Mouse (Mus musculus) Patski (cell line): ENCODE measurements around the gene Stard13. TPM values are rescaled to one million over a fixed set of nuclear protein-coding genes. Genes with fewer than 3 reads are reported as not detected.

Experiments
- ATAC-seq: fragments of 100-300 bp; one replicate; pipeline ENCODE4 v1.8.0; 2021
- CTCF ChIA-PET: fragments of 350-600 bp; sonication (Branson Sonifier 250); formaldehyde crosslinking; loops from one replicate; lab custom pipeline; 2022; ENCODE audit warnings: inconsistent platforms; lab: Charles Lee
- POLR2A ChIA-PET: fragments of 350-600 bp; sonication (Branson Sonifier 250); formaldehyde crosslinking; loops from one replicate; lab custom pipeline; 2022; ENCODE audit warnings: antibody characterized with exemption, inconsistent platforms; lab: Charles Lee
- DNase-seq: peaks from one replicate; pipeline ENCODE4 v3.0.0-alpha.2; 2011; ENCODE audit warnings: low read depth, low spot score
- H3K27me3 ChIP-seq: fragments of 371-371 bp; one replicate; pipeline ENCODE4 v1.5.1; 2021
- CTCF ChIP-seq: fragments of 100-300 bp; IDR thresholded peaks from one replicate; pipeline ENCODE4 v1.5.1; 2021
- in situ Hi-C: fragments of 300-500 bp; cut with MboI; formaldehyde crosslinking; loops from 3 replicates; pipeline ENCODE4 v1.11.1; 2018; ENCODE audit warnings: low pct_unique_long_range_greater_than_20kb, mixed read lengths
- polyA plus RNA-seq: library from polyadenylated mRNA; unstranded; gene quantifications from one replicate; pipeline ENCODE4 v1.2.3, GENCODE M21; 2021

Gene Stard13
- polyA plus RNA-seq, 1 experiment from 2014 or later = 59.4 TPM

DNA sequence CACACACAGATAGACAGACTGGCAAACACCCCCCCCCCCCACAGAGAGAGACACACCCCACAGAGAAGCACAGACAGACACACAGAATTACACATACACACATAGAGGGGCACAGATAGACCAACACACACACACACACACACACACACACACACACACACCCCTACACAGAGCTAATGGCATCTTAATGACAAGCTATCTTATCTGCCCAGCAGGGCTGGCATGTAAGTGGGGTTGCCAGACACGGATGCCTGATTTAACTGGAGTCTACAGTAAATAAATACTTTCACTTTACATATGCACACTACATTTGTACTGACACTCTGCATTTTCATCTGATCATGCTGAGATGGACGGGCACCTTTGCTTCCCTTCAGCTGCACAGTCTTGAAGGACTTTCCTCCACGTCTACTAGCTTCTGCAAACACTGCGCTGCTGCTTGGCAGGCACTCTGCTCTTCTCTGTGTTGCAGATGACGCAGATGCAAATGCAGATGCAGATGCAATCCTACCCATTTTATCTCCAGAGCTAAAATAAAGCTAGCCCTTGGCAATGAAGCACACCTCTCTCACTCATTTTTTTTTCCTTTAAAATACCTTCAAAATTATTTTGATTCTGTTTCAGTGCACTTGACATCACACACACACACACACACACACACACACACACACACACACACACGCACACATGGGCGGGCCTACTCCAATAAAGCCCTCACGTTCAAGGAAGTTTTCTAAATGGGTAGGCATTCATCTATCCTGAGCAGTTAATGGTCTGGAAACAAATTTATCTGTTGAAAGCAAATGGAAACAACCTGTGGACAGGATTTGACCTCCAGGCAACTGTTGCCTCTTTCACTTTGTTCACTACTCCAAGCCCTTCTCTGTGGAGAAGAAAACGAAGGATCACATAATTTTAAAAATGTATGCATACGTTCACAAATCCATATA, 15.3 kb upstream of the Stard13 start:
- in situ Hi-C loops = loop anchor here (5.0 to 10.0 kb wide), 2 partner anchors 102 to 116 kb away; no protein-coding TSS in a partner anchor
- CTCF ChIA-PET = interaction anchor here (1.5 to 1.7 kb wide), 2 partner anchors 9 to 105 kb away, joined by 4 read pairs; no protein-coding TSS in a partner anchor
- DNase-seq = no peak
- no peak for ATAC-seq
- TF ChIP-seq CTCF = no peak
- H3K27me3 ChIP-seq = no peaks in the 10 kb centered on the region
- POLR2A ChIA-PET = no interaction called here

DNA sequence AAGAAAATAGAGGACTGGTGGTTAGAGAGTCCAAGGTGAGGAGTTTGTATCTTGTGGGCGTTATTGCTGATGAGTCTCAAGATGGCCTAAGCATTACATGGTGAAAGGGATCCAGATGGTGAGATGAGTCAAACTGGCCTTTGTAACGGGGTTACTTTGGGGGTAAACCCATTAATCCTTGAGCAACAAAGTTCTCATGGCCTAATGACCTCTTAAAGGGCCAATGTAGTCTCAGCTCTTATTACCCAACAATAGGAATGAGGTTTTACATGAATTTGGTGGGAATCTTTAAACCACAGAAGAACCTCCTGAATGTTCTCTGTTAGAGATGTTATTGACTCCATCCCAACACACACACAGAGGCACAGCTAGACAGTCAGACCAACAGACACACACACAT, 14.4 kb upstream of the Stard13 start:
- POLR2A ChIA-PET = no interaction called here
- no peaks in the 10 kb centered on the region for H3K27me3 ChIP-seq
- DNase-seq = no peak
- ATAC-seq = no peak
- TF ChIP-seq CTCF = no peak
- in situ Hi-C loops = loop anchor here (5.0 to 10.0 kb wide), 2 partner anchors 101 to 117 kb away; no protein-coding TSS in a partner anchor
- CTCF ChIA-PET = interaction anchor here (1.7 kb wide), 1 partner anchor 104 kb away, joined by 4 read pairs; no protein-coding TSS in a partner anchor

DNA sequence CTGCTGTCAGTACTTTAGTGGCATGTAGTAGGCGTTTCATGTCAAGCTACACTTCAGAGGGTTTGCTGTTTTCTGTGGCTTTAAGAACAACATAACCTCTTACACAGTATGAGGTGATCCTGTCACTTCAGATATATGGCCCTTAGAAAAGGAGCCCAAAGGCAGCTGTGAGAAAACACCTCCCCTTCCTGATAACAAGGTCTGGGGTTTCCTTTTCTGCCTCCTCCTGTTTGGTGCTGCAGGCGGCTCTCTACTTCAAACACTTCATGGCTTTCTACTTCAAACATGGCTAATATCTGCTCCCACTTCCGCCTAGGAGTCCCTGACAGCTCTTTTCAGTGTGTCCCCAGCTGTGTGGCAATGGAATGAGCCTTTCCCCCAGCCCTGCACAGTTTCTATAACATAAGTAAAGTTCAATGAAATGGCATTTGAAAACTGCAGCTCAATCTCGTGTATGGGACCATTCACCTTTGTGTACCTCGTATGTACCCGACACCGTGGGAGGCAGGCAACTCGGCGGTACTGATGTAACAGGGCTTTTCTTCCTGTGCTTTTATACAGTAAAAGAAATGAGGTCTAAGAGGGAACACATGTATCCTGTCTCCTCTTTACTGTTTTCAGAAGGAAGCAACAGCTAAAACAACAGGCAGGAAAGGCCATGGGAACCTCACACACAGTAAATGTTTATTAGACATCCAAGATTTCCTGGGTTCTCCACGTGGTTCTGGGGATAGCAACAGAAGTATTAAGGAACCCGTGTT, 13.7 kb upstream of the Stard13 start:
- in situ Hi-C loops = loop anchor here (5.0 to 10.0 kb wide), 2 partner anchors 100 to 118 kb away; no protein-coding TSS in a partner anchor
- H3K27me3 ChIP-seq = no peaks in the 10 kb centered on the region
- ATAC-seq = no peak
- no peak for DNase-seq
- CTCF ChIA-PET = no interaction called here
- TF ChIP-seq CTCF = no peak
- POLR2A ChIA-PET = no interaction called here

DNA sequence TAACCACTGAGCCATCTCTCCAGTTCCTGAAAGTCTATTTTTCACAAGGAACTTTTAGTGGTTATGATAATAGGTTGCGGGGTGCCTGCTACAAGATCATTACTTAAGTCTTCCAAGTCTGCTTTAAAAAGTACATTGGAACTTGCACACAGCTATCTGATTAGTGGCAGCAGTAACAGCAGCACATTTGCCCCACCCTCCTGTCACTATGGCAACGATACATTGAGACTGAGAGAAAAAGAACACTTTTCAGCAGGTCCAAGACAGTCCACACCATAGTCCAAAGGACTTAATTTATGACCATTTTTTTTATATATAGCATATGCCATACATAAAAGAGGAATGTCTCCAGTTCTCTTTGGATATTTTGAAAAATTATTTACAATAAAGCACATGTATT, 12.7 kb upstream of the Stard13 start:
- in situ Hi-C loops = loop anchor here (5.0 to 10.0 kb wide), 2 partner anchors 99 to 119 kb away; no protein-coding TSS in a partner anchor
- ChIA-PET CTCF (no interaction called here), POLR2A (interaction anchor here (0.5 kb wide), 1 partner anchor 569 kb away, joined by 4 read pairs; no protein-coding TSS in a partner anchor)
- no peak for TF ChIP-seq CTCF
- H3K27me3 ChIP-seq = no peaks in the 10 kb centered on the region
- DNase-seq (no peak), ATAC-seq (no peak)

DNA sequence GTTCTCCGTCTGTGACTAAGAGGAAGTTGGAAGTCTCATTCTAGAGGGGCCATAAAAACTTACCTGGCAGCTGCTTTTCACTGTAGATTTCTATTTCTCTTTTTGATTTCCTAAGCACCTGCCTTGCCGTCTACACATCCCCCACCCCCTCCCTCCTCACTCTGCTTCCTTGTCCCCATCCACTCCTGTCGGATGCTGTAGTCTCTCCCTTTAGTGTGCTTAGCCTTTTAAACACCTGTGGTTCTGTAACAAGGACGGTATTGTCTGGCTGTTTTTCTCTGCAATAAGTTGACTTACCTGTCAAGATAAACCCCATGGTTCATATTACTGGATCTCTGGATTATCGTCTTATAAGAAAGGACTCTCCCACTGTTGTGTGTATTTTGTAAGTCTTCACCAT, 11.9 kb upstream of the Stard13 start:
- no peak for TF ChIP-seq CTCF
- CTCF ChIA-PET = interaction anchor here (1.3 kb wide), 1 partner anchor 15 kb away, joined by 5 read pairs; no protein-coding TSS in a partner anchor
- DNase-seq (no peak), ATAC-seq (no peak)
- H3K27me3 ChIP-seq = no peaks in the 10 kb centered on the region
- in situ Hi-C loops = loop anchor here (5.0 to 10.0 kb wide), 2 partner anchors 98 to 119 kb away; no protein-coding TSS in a partner anchor
- POLR2A ChIA-PET = interaction anchor here (0.7 kb wide), 1 partner anchor 56 kb away, joined by 3 read pairs; no protein-coding TSS in a partner anchor

DNA sequence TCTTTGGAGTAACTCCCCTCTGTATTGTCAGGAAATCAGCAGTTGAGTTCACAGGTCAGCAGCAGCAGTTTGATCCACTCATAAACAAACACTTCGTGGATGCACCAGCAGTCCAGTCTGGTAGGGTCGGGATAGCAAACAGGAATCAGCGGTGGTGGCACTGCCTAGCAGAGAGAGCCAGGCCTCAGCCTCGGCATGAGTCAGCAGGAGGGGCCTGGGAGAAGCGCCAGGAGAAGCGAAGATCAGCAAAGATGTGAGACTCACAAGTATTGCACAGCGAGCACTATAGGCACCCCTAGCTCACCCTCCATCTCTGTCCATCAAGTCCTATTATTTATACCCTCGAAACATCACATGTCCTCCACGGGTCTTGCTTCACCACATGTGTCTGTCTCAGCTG, 5.1 kb upstream of the Stard13 start:
- in situ Hi-C loops = no loop called here
- no peak for TF ChIP-seq CTCF
- no peaks in the 10 kb centered on the region for H3K27me3 ChIP-seq
- POLR2A ChIA-PET = interaction anchor here (1.0 kb wide), 1 partner anchor 96 kb away, joined by 4 read pairs; no protein-coding TSS in a partner anchor
- DNase-seq = no peak
- CTCF ChIA-PET = no interaction called here
- no peak for ATAC-seq

DNA sequence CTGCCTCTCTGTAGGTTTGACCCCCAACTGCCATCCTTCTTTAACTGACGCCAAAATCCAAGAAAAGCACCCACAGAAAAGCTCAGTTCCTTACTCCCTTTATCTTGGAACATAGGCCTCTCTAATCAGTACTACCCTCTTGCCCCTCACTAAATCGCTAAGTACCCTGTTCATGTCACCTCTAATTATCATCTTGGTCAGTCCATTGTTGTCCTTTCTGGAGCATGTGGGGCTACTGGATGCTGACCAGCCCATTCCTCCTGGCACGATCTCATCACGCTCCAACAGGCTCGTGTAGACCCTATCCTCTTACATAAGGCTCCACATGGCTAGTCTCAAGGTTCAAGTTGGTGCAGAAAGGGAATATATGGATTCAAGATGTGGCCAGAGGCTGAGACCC, 2.8 kb upstream of the Stard13 start:
- CTCF ChIA-PET = no interaction called here
- no peaks in the 10 kb centered on the region for H3K27me3 ChIP-seq
- no peak for ATAC-seq
- DNase-seq = no peak
- in situ Hi-C loops = no loop called here
- TF ChIP-seq CTCF = no peak
- POLR2A ChIA-PET = no interaction called here

DNA sequence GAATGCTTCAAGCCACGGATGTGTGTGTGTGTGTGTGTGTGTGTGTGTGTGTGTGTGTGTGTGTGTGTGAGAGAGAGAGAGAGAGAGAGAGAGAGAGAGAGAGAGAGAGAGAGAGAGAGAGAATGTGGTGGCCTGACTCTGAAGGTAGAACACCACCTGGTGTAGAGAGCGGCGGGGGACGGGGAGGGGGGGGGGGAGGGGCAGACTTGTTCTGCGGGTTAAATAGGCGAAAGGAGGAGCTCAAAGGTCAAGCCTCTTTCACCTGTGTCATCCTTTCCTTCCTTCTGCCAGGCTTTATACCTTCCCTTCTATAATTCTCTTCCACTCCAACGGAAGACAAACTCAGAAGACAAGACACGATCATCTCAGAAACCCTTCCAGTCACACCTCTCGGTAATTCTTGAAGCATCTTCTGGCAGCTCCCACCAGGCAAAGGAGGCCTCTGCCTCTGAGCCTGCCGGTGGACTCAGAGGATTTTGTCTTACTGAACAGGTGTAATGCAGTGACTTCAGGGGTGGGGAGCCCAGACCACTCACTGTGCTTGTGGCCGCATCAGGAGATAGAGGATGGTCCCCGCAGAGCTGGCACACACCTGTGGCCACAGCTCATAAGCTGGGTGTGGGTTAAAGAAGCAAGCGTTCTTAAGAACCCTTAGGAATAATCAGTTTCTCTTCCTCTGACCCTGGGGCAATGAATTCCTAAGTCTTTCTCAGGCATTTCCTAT, 898 bp downstream of the Stard13 start:
- no peaks in the 10 kb centered on the region for H3K27me3 ChIP-seq
- DNase-seq = no peak
- in situ Hi-C loops = no loop called here
- POLR2A ChIA-PET = interaction anchor here (0.8 to 0.9 kb wide), 2 partner anchors 11 to 43 kb away, joined by 4 to 5 read pairs; no protein-coding TSS in a partner anchor
- TF ChIP-seq CTCF = no peak
- CTCF ChIA-PET = interaction anchor here (1.2 to 2.2 kb wide), 8 partner anchors 9 to 142 kb away, joined by 3 to 10 read pairs (median 4); no protein-coding TSS in a partner anchor
- ATAC-seq = peak; percentile 22

DNA sequence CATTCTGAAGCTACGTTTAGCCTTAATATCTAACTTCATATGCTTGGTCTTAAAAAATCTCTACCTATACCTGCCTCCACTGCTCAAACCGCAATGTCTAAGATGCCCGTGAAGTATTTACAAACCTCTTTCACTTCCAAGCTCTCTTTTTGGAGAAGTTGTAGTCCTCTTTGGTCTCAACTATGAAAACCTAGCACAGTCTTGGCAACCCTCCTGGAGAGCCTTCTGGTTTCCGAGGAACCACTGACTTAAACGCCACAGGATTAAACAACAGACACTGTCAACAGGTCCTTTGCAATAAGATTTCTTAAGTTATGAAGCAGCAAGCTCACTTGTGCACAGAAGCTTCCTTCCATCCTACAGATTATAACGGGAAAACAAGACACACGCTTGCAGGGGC, 1.8 kb downstream of the Stard13 start:
- ChIA-PET CTCF (interaction anchor here (1.0 to 2.3 kb wide), 9 partner anchors 10 to 143 kb away, joined by 3 to 10 read pairs (median 5); no protein-coding TSS in a partner anchor), POLR2A (no interaction called here)
- no peak for DNase-seq
- in situ Hi-C loops = no loop called here
- no peak for TF ChIP-seq CTCF
- H3K27me3 ChIP-seq = no peaks in the 10 kb centered on the region
- ATAC-seq = no peak
